Mouse (Mus musculus) limb, embryonic 15.5 days (tissue): ENCODE results near the gene Mrpl39. TPM values are rescaled to one million over a fixed set of nuclear protein-coding genes. Genes with fewer than 3 reads are reported as not detected.

Experiments used
- ATAC-seq: fragments of 200-750 bp; cut with Nextera tagmentation; 2 replicates; pipeline ENCODE4 v1.8.0; 2017; ENCODE audit warnings: low read depth, moderate TSS enrichment; ENCODE audit not compliant: insufficient number of reproducible peaks, low FRiP score, low TSS enrichment
- H3K27ac ChIP-seq: fragments of 300-500 bp; sonication (generic); 2 replicates; pipeline ENCODE4 v1.5.1; 2015; ENCODE audit warnings: moderate library complexity, mild to moderate bottlenecking, inconsistent platforms
- H3K27me3 ChIP-seq: fragments of 300-500 bp; sonication (generic); 2 replicates; pipeline ENCODE4 v1.6.1; 2015; ENCODE audit warnings: inconsistent platforms
- H3K36me3 ChIP-seq: fragments of 300-500 bp; sonication (generic); 2 replicates; pipeline ENCODE4 v1.6.1; 2015; ENCODE audit warnings: inconsistent platforms
- H3K4me1 ChIP-seq: fragments of 300-500 bp; sonication (generic); 2 replicates; pipeline ENCODE4 v1.6.1; 2015; ENCODE audit warnings: inconsistent platforms
- H3K4me2 ChIP-seq: fragments of 300-500 bp; sonication (generic); 2 replicates; pipeline ENCODE4 v1.6.1; 2015; ENCODE audit warnings: mild to moderate bottlenecking, inconsistent platforms
- H3K4me3 ChIP-seq: fragments of 300-500 bp; sonication (generic); 2 replicates; pipeline ENCODE4 v1.5.1; 2015; ENCODE audit warnings: mild to moderate bottlenecking, inconsistent platforms
- H3K9ac ChIP-seq: fragments of 300-500 bp; sonication (generic); 2 replicates; pipeline ENCODE4 v1.6.1; 2015; ENCODE audit warnings: inconsistent platforms
- H3K9me3 ChIP-seq: fragments of 300-500 bp; sonication (generic); 2 replicates; pipeline ENCODE4 v1.6.1; 2016; ENCODE audit warnings: inconsistent platforms
- WGBS: fragments of 180-500 bp; shearing (Covaris S2); methylation state at CpG from one replicate; pipeline ENCODE4 v1.1.7; 2015; 5-methylcytosine and 5-hydroxymethylcytosine counted together
- polyA plus RNA-seq: library from polyadenylated mRNA; unstranded; fragments of >200 nt; fragmentation: Nextera tagmentation; extraction: Ambion mirVana; gene quantifications from 2 replicates; pipeline ENCODE4 v1.2.1, GENCODE M21; 2015

The Mrpl39 gene
- polyA plus RNA-seq, 1 experiment from 2014 or later = 39.2 TPM

DNA sequence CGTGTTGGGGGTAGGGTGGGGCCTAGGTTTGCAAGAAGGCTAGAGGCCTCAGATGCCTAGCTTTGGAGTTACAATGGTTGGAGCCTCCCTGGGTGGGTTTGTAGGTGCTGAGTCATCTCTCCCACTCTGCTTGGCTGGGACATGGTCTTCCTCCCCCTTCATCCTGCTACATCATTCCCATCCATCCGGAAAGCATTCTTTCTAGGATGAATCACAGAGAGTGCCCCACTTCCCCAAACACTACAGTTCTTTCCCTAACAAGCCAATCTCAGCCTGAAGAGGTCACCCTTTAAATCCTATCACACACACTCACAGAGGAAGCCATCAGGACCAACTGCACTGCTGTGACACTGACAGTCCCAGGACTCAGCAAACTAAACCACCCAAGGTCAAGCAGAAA is 14.9 kb downstream of the Mrpl39 start:
- ATAC-seq = no peak
- Histone ChIP-seq H3K4me3 (no peak overlapping the region), H3K36me3 (peaks cover 65% of the 10 kb centered on the region), H3K9me3 (no peaks in the 10 kb centered on the region), H3K27me3 (no peaks in the 10 kb centered on the region), H3K4me2 (no peak overlapping the region), H3K27ac (no peak overlapping the region), H3K4me1 (no peaks in the 10 kb centered on the region), H3K9ac (no peak overlapping the region)
- 95% methylated on average over 2 of the region's 2 CpGs for WGBS

DNA sequence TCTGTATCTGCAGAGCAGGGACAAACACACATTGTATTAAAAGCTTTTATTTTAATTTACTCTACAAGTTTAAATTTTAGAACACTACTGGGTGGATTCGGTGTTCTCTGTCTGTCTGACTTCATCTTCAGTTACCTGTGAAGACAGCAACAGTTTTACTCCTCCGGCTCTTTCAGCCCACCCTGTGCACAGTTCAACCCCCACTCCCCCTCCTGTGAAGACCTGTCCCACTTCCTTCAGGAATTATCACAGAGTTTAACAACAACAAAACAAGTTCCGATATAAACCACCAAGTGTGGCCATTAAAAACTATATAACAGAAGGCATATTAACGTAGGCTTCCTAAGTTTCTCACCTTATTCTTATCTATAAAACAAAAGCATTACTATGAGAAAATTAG is 17.3 kb downstream of the Mrpl39 start:
- H3K9me3 ChIP-seq = no peaks in the 10 kb centered on the region
- H3K4me2 ChIP-seq = no peak overlapping the region
- no peak overlapping the region for H3K4me3 ChIP-seq
- no peaks in the 10 kb centered on the region for H3K4me1 ChIP-seq
- no peak overlapping the region for H3K9ac ChIP-seq
- WGBS = 91% methylated on average over 4 of the region's 4 CpGs
- no peak overlapping the region for H3K27ac ChIP-seq
- H3K27me3 ChIP-seq = no peaks in the 10 kb centered on the region
- H3K36me3 ChIP-seq = peaks cover 44% of the 10 kb centered on the region
- ATAC-seq = no peak

DNA sequence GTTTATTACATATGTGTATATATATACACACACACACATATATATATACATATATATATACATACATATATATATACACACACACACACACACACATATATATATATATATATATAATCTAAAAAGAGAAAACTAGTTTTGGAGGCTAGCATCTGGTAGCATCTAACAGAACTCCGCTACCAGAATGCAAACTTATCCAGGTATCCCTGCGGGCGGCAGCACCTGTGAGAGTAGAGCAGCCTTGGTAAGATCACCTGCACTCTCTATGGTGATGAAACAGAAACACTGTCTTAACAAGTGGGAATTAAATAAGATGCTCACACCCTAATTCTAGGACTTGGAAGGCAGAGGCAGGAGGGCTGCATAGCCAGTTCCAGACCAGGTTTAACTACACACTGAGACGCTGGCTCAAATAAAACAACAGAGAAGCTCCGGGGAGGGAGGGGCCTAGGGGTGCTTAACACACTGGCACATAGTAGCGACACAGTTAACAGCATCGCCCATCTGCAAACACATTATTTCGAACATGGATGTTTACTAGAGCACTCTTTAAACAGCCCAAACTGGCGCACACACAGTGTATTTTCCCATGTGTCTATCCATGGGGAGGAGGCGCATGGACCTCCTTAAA is 17.8 kb downstream of the Mrpl39 start:
- H3K27me3 ChIP-seq = no peaks in the 10 kb centered on the region
- H3K27ac ChIP-seq = no peak overlapping the region
- H3K4me1 ChIP-seq = no peaks in the 10 kb centered on the region
- no peak for ATAC-seq
- peaks cover 39% of the 10 kb centered on the region for H3K36me3 ChIP-seq
- H3K4me2 ChIP-seq = no peak overlapping the region
- no peak overlapping the region for H3K9ac ChIP-seq
- no peak overlapping the region for H3K4me3 ChIP-seq
- WGBS = 95% methylated on average over 10 of the region's 10 CpGs
- no peaks in the 10 kb centered on the region for H3K9me3 ChIP-seq

DNA sequence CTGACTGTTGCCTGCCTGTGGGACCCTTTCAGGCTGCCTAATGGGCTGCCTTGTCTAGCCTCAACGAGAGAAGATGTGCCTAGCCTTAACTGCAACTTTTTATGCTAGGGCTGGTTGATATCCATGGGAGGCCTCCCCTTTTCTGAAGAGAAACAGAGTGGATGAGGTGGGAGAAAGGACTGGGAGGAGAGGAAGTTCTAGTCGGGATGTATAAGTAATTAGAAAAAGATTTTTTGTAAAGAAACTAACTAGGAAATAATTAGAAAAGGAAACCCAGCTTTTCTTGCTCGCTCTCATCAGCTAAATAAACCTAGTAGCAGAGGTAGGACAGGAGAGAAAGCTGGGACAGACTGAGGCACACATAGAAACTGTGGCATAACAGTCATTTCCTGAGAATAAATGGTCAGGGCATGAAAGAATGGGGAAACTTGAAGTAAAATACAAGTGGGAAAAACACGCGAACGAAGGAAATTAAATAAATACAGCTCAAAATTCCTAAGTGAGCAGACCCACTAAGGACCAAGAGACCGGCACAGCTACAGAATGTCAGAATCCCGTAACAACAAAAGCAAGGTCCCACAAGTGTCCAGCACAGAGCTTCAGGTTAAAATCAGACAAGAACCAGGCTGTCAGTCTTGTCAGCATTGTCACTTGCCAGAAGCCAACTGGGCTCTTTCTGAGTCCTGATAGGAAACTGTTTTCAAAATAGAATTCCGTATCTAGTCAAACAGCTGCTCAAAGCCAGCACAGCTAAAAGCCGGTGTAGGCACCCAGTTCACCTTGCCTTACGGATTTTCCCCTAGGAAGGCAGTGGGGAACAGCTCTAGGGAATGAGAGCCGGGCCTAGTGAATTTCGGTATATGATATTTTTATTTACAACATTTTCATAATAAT is 18.6 kb downstream of the Mrpl39 start:
- Histone ChIP-seq H3K4me1 (no peaks in the 10 kb centered on the region), H3K9me3 (no peaks in the 10 kb centered on the region), H3K36me3 (peaks cover 32% of the 10 kb centered on the region), H3K27ac (no peak overlapping the region), H3K9ac (no peak overlapping the region), H3K27me3 (no peaks in the 10 kb centered on the region), H3K4me2 (no peak overlapping the region), H3K4me3 (no peak overlapping the region)
- no peak for ATAC-seq
- 84% methylated on average over 13 of the region's 13 CpGs for WGBS

DNA sequence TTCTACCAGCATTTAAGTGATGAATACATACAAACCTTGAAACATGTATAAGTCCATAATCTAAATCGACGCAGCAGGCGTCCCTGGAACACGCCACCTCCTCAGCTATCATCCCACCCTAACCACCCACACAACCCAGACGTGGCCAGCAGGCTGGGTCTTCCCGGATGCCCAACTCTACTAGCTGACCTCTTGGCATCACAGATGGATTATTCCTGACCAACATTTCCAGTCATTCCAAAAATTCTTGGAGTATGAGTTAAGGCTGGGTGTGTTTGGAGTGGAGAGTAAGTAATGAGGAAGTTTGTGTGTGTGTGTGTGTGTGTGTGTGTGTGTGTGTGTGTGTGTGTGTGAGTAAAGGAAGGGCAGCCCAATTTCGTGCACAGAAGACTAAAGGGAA is 19.3 kb downstream of the Mrpl39 start:
- ATAC-seq = no peak
- Histone ChIP-seq H3K4me3 (no peak overlapping the region), H3K4me2 (no peak overlapping the region), H3K27me3 (no peaks in the 10 kb centered on the region), H3K9me3 (no peaks in the 10 kb centered on the region), H3K4me1 (no peaks in the 10 kb centered on the region), H3K27ac (no peak overlapping the region), H3K9ac (no peak overlapping the region), H3K36me3 (peaks cover 24% of the 10 kb centered on the region)
- 87% methylated on average over 7 of the region's 7 CpGs for WGBS

DNA sequence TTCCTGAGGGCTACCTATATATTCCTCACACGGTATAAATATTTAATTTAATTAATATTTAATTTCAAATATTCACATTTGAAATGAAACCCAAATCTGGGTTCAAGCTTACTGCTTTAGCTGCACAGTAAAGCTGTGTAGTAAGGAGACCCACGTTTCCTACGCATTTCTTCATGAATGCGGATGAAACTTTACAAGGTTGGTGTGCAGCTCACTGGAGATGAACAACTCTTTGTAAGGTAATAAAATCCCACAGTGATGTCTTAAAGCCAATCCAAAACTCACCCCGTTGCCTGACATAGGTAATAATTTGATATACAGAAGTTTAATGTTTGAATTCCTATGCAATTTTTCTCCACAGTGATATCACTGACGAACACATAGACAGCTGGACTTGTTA is 20.6 kb downstream of the Mrpl39 start:
- H3K4me2 ChIP-seq = no peak overlapping the region
- no peaks in the 10 kb centered on the region for H3K9me3 ChIP-seq
- H3K36me3 ChIP-seq = peaks cover 13% of the 10 kb centered on the region; the same call in 1 of the 2 replicates
- no peak overlapping the region for H3K9ac ChIP-seq
- WGBS = 87% methylated on average over 6 of the region's 6 CpGs
- H3K4me1 ChIP-seq = no peaks in the 10 kb centered on the region
- H3K4me3 ChIP-seq = no peak overlapping the region
- H3K27me3 ChIP-seq = no peaks in the 10 kb centered on the region
- no peak overlapping the region for H3K27ac ChIP-seq
- no peak for ATAC-seq

DNA sequence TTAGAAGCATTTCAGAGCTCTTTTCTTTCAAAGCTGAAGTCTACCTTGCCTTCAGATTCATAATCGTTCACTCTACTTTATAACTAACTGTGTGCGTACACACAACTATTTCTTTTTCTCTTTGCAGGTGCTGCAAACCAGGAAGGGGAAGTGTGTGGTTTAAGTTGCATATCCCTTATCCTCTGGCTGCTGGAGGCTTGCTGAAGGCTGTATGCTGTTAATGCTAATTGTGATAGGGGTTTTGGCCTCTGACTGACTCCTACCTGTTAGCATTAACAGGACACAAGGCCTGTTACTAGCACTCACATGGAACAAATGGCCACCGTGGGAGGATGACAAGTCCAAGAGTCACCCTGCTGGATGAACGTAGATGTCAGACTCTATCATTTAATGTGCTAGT is 21.6 kb downstream of the Mrpl39 start:
- no peaks in the 10 kb centered on the region for H3K4me1 ChIP-seq
- peaks cover 13% of the 10 kb centered on the region; the same call in 1 of the 2 replicates for H3K36me3 ChIP-seq
- H3K4me3 ChIP-seq = no peak overlapping the region
- no peak overlapping the region for H3K9ac ChIP-seq
- no peak overlapping the region for H3K27ac ChIP-seq
- no peak overlapping the region for H3K4me2 ChIP-seq
- 88% methylated on average over 4 of the region's 4 CpGs for whole genome bisulfite sequencing
- H3K27me3 ChIP-seq = no peaks in the 10 kb centered on the region
- no peak for ATAC-seq
- H3K9me3 ChIP-seq = no peaks in the 10 kb centered on the region

DNA sequence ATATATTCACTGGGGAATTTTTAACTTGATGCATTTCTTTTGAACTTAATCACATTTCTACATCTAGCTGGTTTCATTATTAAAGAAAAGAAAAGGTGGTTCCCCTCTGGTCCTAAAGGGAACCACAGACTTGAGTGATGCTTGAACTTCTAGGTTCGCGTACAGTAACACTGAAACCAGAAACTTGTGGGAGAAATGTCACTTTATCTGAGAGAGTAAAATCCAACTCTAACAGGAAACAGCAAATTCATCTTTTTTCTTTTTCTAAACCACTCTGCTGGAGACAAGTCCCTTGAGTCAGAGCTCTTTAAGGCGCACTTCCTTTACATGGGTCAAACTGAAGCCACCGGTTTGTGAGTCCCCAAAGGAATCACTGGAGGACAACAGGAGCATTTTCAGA is 22.4 kb downstream of the Mrpl39 start:
- Histone ChIP-seq H3K9me3 (no peaks in the 10 kb centered on the region), H3K4me2 (no peak overlapping the region), H3K4me3 (no peak overlapping the region), H3K27ac (no peak overlapping the region), H3K36me3 (peaks cover 7% of the 10 kb centered on the region; the same call in 1 of the 2 replicates), H3K9ac (no peak overlapping the region), H3K27me3 (no peaks in the 10 kb centered on the region), H3K4me1 (no peaks in the 10 kb centered on the region)
- no peak for ATAC-seq
- WGBS = 78% methylated on average over 4 of the region's 4 CpGs

DNA sequence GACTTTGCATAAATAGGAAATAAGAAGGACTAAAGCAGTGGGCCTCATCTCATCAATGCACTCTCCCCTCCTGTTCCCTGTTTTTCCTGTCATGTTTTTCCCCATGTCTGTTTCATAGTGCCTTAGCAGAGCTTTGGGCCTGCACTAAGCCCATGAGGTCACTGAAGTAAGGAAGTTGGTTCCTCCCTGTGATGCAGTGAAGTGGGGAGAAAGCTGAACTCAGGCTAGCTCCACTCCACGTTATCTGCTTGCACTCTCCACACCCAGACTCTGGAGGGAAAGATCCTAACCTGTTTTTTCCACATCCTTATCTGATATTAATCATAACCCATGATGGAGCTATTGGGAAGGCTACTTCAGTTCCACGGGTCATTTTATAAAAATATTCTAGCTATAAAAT is 26.9 kb downstream of the Mrpl39 start:
- Histone ChIP-seq H3K4me3 (no peak overlapping the region), H3K9me3 (no peaks in the 10 kb centered on the region), H3K4me1 (no peaks in the 10 kb centered on the region), H3K4me2 (no peak overlapping the region), H3K9ac (no peak overlapping the region), H3K36me3 (no peaks in the 10 kb centered on the region), H3K27ac (no peak overlapping the region), H3K27me3 (no peaks in the 10 kb centered on the region)
- ATAC-seq = no peak
- WGBS = 79% methylated on average over 2 of the region's 2 CpGs

DNA sequence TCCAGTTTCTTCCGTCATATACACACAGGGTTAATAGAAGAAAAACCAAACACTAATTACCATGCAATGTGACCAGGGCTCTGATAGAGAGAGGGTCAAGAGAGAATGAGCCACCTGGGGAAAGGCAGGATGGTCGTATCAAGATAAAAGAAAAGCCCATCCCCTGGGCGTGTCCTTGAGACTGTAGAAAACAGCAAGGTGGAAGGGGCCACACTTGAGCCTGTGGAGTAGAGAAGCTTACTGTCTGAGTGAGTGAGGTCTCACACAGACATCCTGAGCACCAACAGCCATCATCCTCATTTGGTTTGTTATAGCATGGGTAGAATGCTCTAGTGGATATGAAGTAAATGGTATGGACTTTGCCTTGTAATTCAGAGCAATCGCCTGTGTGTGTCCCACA is 27.7 kb downstream of the Mrpl39 start:
- Histone ChIP-seq H3K4me1 (peaks cover under 1% of the 10 kb centered on the region; the same call in 1 of the 2 replicates), H3K4me2 (no peak overlapping the region), H3K27ac (no peak overlapping the region), H3K36me3 (no peaks in the 10 kb centered on the region), H3K9ac (no peak overlapping the region), H3K4me3 (no peak overlapping the region), H3K9me3 (no peaks in the 10 kb centered on the region), H3K27me3 (no peaks in the 10 kb centered on the region)
- no peak for ATAC-seq
- WGBS = 74% methylated on average over 4 of the region's 4 CpGs

DNA sequence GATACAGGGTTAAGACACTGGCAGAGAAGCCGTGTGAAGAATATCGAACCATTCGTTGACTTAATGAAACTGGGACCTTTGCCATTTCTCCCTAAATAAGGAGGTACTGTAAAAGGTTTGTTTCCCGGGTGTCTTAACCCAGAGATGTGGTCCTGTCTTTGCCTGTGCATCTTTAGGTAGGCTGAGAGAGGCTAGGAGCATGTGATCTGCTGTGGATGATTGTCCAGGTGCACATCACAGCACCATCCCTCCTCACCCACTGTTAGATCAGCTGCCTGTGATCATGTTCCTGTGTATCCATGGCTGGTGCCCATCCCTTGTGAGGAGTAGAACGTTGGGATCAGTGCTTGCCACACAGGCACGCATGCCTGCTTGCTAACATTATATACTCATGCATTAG is 29.0 kb downstream of the Mrpl39 start:
- ATAC-seq = no peak
- Histone ChIP-seq H3K4me2 (no peak overlapping the region), H3K27ac (no peak overlapping the region), H3K9me3 (no peaks in the 10 kb centered on the region), H3K4me1 (peaks cover 3% of the 10 kb centered on the region), H3K4me3 (no peak overlapping the region), H3K27me3 (no peaks in the 10 kb centered on the region), H3K9ac (no peak overlapping the region), H3K36me3 (no peaks in the 10 kb centered on the region)
- WGBS = 77% methylated on average over 6 of the region's 6 CpGs

DNA sequence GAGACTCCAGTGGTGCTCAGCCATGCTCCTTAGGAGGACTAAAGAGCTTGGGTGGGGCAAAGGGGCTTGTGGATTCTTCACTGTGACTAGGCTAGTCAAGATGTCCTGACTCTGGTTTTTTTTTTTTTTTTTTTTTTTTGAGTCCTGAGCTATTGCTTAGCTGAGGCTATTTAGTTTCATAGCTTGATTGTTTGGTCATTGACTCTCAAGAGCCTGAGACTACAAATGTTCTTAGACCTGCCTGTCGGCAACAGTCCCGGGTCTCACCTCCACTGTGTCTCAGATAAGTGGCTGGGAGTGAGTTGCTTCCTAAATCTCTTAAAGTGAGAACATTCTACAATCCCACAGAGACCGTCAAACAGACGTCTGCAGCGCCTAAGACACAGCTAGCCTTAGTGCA is 30.0 kb downstream of the Mrpl39 start:
- 77% methylated on average over 5 of the region's 5 CpGs for WGBS
- Histone ChIP-seq H3K4me3 (no peak overlapping the region), H3K4me2 (no peak overlapping the region), H3K9ac (no peak overlapping the region), H3K36me3 (no peaks in the 10 kb centered on the region), H3K4me1 (peaks cover 3% of the 10 kb centered on the region), H3K27me3 (no peaks in the 10 kb centered on the region), H3K27ac (no peak overlapping the region), H3K9me3 (no peaks in the 10 kb centered on the region)
- no peak for ATAC-seq
